Mouse (Mus musculus) cerebellum, adult 9-11 months (tissue): ENCODE results near the gene Tenm1.

Experiments
- DNase-seq: peaks from one replicate; pipeline ENCODE4 v3.0.0; 2022

Gene Tenm1

DNA sequence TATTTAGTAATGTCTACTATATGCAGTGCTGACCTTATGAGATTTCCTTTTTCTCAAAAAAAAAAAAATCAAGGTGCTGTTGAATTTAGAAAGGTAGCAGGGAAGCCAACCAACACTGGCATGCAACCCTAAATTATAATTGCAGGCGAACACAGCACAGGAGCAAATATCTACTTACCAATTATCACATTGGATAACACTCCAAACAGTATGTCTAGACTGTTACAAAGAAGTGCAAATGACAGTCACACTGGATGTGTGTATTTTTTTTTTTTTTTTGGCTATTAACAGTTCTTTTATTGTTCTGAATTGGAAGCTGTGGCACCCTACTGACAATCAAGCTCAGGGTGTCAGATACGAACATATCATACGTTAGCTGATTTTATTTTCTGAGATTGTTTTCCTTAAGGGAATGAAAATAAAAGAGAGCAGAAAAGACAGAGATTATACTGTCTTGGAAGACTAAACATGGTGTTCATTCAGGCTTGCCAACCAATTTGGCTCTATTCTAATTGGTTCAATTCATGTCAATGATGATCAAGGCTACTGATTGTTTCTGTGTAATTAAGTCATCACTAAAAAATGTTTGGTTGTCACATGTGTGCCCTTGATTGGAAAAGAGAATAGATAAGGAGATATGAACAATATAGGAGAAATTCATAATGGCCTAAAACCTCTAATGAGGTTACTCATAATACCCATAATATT lies 710.7 kb downstream of the Tenm1 start:
- no peak for DNase-seq

DNA sequence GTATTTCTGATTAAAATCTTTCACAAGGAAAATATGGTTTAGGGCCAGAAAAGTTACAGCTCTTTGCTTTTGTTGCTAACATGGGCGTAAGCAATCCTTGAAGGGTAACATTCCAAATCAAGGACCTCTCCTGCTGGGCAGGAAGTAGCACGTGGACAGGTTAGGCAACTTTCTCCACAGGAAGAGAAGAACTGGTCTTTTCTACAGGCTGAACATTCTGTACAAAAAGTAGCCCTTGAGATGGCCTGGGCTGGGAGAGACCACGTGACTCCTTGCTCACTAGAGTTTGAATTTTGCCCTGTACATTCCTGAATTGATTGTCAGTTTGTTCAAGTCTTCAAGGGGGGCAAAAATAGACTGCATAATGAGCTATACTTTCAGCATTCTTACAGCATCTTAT lies 728.6 kb downstream of the Tenm1 start:
- no peak for DNase-seq

DNA sequence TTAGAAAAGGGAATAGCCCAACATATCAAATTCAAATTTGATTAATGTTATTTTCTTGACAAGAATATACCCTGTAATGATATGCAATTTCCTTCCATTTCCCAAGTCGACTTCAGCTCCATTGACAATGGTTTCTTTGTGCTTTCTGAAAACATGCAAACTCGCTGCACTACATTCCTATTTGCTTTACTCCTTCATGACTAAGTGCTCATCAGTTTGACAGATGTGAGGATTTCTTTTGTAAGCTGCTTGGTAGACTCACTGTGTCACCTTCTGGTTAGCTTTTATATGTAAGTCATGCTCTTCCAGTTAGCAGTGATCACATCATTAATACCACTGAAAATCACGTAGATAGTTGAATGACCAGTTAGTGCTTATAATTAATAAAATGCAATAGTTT lies 781.8 kb downstream of the Tenm1 start:
- DNase-seq, result no peak

DNA sequence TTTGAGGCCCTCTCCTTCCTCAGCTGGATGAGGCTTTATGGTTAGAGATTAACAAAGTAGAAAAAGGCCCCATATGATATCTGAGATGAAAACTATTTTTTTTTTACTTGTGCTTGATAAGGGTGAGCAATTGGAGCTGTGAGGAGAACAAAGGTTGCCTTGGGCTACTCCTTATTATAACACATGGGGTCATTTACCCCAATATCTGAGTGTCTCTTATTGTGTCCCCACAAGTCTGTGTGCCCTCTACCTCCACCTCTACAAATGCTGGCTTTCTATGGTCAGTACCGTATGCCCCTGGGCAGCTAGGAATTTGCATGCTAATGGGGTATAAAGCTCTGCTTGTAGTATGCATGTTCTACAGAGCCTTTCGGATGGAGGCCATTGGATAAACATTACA lies 848.4 kb downstream of the Tenm1 start:
- DNase-seq, result no peak

DNA sequence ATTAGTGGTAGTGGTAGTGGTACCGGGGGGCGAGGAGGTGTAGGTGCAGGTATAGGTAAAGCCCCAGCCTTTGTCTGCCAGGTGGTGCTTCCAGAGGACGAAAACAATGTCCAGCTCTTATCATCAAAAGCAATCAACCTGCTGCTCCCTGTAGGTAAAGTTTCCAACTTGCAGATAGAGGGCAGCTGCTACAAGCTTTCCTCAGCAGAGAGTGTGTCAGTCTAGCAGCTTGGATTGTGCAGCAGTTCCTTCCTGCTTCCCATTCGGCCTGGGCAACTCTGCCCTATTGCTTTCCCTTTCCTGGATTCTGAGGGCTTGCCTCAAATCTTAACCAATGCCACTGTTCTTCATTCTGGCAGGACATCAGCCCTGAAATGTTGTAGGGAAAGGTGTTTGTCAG lies 870.2 kb downstream of the Tenm1 start:
- no peak for DNase-seq

DNA sequence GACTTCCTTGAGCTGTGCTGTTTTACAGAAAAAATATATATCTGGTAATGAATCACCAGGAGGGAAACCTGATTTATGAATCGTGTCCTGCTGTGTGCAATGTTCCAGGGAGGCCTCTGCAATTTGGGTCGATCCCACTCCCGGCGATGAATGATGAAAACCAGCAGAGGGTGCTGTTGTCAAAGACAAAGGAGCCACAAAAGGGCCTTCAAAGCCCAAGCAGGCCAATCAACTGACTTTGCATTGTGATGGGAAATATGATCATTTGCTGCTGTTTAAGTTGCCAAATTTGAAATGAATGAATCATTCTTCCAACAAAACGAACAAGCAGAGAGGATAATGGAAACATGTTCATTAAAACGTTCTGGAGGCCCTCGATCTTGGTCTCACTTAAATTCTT lies 871.6 kb downstream of the Tenm1 start:
- peak; percentile 61 for DNase-seq

DNA sequence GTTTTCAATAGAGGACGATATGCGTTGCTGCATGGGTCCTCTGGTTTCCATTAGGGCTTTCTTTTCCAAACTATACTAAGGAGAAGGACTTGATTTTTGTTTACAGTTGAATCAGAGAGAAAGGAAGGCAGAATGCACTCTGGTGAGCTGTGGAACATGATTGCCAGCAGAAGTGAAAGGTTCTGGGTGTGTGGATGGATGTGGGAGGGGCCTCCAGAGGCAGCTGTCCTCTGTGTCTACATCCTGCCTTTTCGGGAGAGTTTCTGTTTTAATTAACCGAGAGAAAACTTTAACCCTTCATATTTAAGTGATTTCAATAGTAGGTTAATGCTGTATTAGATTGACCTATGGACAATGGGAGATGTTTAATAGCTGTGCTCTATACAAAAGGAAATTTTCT lies 880.4 kb downstream of the Tenm1 start:
- no peak for DNase-seq

DNA sequence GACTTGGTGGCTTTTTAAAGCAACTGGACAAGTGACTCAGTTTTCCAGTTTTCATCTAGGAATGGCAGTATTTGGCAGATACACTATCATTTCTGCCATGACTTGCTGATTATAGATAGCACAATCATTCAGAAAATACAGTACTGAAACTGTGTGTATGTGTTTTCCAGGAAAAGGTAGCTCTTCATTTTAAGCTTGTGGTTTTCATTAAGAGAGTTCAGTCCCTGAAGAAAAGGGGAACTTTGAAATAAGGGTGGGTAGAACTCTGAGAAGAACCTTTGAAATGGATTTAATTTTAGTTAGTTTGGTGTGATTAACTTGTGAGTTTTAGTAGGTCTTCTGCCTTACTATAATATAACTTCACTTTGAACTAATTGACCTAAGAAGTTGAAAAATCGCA lies 883.9 kb downstream of the Tenm1 start:
- DNase-seq, result no peak

DNA sequence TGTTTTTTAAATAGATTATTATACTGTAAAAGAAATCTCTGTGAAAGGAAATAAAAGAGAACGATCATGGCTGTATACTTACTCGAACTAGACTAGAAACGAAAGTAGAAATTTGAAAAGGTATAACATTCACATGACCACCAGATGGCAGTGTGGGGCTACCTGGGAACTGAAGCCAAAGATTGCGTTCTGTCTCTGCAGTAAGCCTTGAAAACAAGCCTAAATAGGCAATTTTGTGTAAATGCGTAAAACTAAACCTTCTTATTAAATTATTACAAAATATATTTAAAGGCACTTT lies 888.2 kb downstream of the Tenm1 start:
- peak; percentile 73 for DNase-seq

DNA sequence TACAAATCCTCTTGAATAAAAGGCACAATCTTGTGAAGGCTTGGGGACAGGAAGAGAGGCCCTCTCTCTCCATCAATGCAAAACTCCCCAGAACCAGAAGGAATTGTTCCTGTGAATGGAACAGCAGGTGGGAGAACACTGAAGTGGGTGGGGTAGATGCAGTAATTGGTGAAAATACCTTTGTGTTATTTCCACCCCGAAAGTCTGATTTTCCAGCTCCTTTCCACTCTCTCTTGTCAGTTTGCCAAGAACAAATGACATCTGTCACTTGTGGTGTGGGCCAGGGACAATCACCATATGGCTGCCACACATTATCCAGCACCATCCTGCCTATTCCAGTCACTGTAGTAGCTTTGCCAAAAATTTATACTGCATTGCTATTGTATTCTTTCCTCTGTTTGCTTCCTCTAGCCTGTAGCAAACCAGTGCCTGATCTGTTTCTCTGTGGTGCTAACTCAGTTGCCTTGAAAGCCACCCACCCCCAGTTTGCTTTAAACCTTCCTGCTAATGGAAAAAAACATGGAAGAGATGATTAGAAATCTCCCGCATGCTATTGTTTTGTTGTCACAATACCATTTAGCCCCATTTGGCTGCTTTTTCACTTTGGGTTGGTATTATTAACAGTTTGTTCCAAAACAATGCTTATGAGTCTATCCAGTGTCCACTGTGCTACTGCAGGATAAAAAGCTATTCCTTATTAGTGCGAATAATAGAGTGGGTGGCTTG lies 888.7 kb downstream of the Tenm1 start:
- peak; percentile 89 for DNase-seq

DNA sequence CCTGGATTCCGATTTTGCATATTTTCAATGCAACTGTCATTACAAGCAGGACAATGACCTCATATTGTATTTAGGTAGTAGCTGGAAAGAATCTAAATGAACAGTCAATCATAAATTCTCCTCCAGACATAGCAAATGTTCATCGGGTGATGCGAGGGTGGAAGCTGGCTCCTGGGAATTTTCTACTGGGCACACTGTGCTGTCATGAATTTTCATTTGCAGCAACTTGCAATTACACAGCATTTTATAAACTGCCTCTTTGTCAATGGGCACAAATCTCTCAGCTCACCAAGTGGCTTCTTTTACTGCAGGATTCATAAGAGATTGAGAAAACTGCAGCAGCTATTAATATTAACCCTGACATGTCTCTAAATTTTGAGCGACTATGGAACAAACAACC lies 898.2 kb downstream of the Tenm1 start:
- DNase-seq, result no peak

DNA sequence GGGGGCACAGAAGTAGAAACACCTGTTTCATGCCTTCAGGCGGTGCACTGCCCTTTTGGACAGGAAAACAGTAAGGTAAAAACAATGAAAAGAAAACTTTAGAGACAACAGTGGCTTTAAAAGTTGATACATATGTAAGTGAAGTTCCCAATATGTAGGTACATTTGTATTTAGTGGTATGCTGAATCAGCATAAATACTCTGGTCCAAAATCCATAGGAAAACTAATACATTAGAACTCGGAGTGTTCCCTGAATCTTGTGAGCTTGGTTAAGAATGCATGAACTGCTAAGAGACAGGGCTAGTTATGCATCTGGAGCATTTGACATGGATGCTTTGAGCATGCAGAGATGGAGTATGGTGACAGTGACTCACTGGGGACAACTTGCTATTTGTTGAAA lies 906.1 kb downstream of the Tenm1 start:
- DNase-seq, result no peak

DNA sequence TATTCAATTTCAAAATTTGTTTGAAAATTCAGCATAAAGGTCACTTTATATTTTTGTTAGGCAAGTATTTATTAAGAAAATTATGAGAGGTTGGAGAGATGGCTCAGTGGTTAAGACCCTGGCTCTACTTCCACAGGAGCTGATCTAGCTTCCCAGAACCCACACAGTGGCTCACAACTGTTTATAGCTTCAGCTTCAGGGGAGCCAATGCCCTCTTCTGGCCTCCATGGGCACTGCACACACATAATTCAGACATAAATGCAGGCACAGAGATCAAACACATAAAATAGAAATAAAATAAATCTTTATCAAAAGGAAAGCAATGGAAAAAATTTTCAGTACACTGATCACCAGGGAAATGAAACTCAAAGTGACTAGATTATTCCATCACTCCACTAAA lies 916.4 kb downstream of the Tenm1 start:
- DNase-seq, result no peak

DNA sequence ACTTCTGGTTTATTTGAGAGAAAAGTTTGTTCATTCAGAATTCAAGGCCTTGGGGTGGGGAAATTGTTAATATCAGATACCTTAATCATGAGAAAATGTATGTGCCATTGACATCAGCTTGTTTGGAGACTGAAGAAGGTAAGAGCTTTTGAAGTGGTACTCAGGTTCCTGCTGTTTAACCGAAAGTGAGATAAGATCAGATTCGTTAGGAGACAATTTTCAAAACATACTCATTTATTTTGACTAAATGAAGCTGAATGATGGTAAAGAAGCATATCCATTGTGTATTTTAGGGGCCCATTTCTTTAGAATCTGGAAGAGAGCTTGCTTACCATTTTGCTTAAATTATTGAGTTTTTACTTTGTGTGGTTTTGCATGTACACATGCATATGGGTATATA lies 917.8 kb downstream of the Tenm1 start:
- no peak for DNase-seq

DNA sequence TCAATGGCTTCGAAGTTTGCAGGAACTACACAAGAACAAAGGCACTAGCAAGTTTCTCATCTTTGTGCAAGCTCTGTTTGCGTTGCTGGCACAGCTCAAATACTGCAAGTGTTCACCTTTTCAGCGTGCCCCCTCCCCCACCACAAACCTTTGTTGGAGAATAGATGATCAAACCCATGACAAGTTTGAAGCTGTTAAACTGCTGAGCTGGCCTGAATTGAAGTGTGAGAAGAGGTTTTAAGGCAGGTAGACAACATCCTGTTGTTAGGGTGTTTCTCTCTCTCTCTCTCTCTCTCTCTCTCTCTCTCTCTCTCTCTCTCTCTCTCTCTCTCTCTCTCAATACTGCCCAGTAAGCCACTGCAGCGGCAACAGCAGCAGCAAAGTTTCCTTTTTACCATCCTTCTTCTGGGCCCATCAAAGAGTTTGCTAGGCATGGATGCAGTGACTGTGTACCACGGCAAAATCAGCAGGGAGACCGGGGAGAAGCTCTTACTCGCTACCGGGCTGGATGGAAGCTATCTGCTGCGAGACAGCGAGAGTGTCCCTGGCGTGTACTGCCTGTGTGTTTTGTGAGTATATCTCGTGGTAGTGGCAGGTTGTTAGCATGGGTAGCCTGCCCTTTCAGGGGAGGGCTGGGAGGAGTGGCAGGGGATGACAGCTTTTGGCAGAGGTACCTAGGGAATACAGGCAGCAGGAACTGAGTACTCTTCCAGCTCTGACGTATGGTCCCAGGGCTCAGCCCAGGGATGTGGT lies 926.5 kb downstream of the Tenm1 start, which contains the start of gene Sh2d1a:
Gene Sh2d1a, plus strand, starts transcription at position 163 of the 753 bp plus-strand sequence.
- DNase-seq, result no peak

DNA sequence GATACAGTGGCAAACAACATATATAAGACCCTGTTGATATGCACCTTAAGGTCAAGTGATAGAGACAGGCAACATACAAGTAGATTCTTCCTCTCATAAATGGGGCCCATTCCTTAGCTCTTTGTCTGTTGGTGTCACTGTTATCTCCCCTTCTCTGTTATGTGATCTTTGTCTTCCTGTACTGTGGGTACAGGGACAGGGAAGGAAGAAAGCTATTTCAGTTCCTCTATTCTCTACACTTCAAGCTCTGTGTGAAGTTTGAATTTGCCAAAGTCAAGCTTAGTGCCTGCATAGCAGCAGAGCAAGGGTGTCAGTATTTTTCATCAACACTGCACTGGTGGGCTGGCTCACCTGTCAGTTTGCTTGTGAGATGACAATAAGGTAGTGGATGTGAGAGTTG lies 928.4 kb downstream of the Tenm1 start:
- DNase-seq, result no peak

DNA sequence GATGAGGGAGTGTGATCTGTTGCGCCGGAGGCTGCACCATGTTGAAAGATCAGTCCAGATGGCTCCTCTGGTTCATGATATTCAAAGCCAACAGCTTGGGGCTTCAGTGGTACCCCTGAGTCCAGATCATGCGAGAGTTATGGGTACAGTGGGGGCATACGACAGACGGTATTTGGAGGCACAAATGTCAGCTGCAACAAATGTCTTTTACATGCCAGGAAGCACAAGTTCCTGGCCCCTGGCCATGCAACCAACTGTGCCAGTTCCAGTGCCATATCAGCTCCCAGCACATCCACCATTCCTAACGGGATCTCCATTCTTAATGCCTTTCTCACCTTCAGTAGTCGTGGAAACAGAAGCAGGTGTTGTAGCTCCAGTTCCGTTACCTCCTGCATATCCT lies 938.6 kb downstream of the Tenm1 start:
- DNase-seq, result peak; percentile 50

DNA sequence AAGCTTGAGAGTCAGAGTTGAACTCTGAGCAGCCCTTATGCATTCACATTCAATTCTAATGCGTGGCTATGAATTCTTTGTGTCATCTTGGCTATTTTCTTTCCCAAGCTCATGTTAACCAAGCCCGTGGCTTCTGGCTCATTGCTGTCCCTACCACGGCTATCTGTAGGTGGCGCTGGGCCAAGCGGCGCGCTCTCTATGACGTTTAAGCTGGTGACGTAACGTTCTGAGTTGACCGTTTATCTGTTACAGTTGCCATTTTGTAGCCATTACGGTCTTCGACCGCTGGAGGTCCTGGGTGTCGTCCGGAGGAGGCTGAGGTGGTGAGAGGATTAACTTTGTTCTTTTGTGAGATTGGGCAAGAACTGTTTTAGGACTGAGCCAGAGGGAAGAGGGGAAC lies 939.5 kb downstream of the Tenm1 start, which contains the start of gene Tex13c2:
Gene Tex13c2, plus strand, starts transcription at position 246 of the 400 bp plus-strand sequence.
- DNase-seq, result no peak
